Mouse (Mus musculus) thymus, postnatal 36 days (tissue): Measurements from ENCODE around the gene AL731706.2.
"Not testable (repeated sequence)": the region's sequence is repeated elsewhere in the genome, so short reads cannot be mapped to it uniquely, and the experiment has no call there.

ENCODE experiments used
- DNase-seq, 2 experiments: peaks; one replicate each; pipeline ENCODE4 v3.0.0; 2022; ENCODE audit warnings: mixed read lengths in 2 of 2

AL731706.2 gene

GRCm38 (mm10) chr2:136885579-136885978 is at the start of gene AL731706.2:
TSS of gene AL731706.2 (minus strand) at chr2:136885679.
- no peak for DNase-seq

GRCm38 (mm10) chr2:136921003-136921408 is 35.5 kb upstream of the AL731706.2 start:
- DNase-seq, result no peak

DNA sequence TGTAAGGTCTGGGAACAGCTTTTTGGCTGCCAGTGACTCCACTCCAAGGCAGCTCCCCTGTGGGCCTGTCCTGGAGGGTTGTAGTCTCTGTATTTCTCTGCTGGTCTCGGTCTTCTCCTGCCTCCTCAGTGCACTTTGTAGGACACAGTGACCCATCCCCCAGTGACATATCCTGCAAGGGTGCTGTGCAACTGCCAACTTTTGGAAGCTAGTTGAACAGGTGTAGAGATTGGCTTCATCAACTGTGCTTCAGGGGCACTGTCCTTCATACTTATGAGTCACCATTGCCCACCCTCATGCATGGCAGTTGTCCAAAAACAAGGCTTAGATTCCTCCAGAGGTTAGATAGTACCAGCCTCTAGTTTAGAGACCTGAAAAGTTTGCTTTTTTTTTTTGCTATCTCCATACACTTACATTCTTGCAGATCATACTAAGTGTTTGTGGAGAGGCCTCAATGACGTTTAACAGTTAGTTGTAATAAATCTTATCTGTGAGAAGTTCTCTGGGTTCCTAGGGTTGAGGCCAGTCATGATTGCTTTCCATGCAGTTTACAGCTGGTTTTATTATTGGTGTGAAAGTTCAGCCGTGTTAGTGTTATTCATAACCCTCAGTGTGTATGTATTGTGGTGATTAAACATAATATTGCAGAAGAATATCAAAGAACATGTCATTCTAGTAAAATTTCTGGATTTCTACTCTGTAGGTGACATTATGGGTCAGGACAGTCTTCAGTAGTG is 34.9 kb upstream of the AL731706.2 start:
- no peak for DNase-seq

- DNase-seq, result no peak
Observed at GRCm38 (mm10) chr2:136919433-136919832, 34.0 kb upstream of the AL731706.2 start.

DNA sequence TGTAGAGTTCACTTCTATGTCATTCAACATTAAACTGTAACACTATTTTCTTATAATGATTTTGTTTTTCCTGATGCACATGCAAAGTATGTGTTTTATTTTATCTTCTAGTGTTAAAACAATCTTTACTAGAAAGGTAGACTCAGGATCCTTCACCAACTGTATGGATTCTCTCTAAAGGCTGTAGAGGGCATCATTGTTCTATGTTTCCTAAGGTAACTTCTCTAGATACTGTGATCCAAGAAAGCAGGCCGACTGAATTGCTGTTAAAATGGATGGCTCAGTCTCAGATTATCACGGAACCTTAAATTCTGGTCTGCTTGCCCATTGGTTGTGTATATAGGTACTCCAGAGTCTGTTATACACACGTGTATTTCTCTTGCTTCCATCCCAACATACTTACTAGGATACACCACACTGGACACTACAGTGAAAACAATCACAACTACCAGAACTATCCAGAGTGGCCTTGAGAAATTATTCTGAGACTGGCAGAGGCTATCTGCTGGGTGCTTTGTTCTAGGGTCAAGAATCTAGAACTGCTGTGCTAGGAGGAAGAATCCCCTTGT is 28.9 kb upstream of the AL731706.2 start:
- DNase-seq, result no peak

DNA sequence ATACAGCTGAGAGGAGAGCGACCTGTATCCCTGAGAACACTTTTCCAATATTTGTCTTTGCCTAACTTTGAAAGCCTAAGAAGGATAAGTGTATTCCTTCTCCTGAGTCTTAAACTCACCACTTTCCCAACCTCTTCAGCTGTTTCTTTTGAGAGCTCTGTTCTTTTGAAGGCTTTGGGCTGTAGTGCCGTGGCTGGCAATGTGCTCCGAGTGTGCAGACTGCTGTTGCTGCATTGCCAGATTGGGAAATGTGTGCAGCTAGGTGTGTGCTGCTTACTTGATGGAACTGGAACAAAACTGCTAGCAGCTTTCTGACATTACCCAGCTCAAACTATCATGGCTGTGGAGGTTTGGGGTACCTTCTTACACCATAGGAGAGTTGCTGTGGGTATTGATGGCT is 27.5 kb upstream of the AL731706.2 start:
- no peak for DNase-seq

GRCm38 (mm10) chr2:136911958-136912411 is 26.5 kb upstream of the AL731706.2 start:
- DNase-seq, result no peak

GRCm38 (mm10) chr2:136909298-136909697 is 23.8 kb upstream of the AL731706.2 start:
- DNase-seq, result no peak

DNA sequence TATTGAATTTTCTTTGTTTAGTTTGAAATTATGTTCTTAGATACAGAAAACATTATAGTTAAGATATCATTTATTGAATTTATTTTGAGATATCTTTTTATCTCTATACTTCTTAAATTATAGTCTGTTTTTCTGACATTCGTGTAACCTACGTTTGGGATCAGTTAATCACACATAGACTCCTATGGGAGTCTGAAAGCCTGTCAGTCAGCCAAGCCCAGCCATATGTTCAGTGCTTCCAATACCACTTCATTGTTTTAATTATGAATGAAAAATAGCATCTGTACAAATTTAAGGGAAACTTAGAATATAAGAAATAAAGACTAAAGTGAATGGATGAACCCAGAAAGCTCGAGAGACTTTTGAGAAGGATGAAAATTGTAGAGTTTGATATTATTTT is 23.1 kb upstream of the AL731706.2 start:
- DNase-seq, result no peak

GRCm38 (mm10) chr2:136896131-136896530 is 10.7 kb upstream of the AL731706.2 start:
- no peak for DNase-seq

DNA sequence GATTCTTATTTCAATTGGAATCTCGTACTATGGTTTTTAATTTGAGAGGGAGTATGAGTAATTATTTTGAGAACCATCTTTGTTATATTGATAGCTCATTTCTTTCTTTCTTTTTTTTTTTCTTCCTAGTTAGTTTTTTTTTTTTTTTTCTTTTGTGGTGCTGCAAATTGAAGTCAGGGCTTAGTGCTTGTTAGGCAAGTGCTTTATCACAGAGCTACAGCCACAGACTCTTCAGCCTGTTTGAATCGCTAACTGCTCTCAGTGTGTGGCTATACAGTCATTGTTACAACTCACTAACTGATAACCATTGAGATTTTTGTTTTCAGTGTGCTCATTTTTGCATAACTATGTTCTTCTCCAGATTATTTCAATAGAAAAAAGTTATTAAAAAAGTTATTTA is 9.0 kb upstream of the AL731706.2 start:
- DNase-seq, result no peak

DNA sequence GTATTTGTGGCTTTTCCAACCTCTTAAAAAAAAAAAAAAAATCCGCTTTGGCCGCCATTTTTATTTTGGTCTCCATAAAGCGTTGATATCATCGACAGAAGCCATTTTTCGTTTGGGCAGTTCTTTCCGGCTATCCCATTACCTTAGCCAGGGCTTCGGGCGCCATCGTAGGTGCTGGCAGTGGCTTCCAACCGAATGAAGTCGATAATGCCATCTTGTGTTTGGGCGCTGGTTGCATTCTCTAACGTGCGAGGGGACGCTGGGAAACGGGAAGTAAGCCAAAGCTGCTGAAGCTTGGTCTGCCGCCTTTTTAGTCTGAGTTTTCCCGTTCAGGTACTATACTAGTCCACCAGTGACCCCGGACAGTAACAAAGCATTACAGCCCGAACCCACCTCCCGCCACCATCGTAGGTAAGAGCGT is 6.5 kb upstream of the AL731706.2 start:
- peak; percentile 91 to 94 for DNase-seq

DNA sequence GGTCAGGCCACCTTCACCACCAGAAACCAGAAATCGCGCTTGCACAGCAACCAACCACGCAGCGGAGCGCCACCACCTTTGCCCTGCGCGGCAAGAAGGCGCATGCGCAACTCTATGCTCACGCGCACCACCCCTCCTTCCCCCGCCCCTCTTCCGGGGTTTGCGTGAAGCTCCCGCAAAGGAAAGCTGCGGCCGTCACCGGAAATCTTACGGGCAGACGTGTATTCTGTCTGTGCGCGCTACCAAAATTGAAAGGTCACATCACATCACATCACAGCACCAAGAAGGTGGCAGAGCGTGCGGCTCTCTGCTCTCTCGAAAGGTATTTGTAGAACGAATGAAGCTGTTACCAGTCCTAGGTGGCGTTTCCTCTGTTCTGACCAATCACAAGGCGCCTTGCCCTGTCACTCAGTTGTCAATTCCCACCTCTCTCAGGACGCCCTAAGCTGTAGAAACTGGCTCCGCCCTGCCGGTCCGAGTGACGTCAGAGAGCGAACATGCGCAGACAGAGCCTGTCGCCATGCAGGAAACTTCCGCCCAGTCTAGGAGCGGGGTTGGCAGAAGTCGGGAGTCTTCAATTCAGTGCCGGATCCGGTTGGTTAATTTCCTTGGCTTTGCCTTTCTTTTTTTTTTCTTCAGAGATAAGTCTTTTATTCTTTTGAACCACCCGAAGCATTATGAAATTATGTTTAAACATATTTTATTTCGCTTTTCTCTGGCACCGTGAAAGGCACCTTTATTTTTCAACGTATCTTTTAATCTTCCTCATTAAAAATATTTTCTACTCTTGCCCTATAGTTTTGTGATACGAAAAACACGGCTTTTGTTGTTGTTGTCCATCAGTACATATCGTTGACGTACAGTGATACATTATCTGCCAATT is 5.8 kb upstream of the AL731706.2 start, which contains the start of the genes Slx4ip, AL731706.1 and Mkks:
Slx4ip (plus strand) TSS at position 151 of the 883 bp plus-strand sequence.
AL731706.1 (minus strand) TSS at position 322 of the 883 bp plus-strand sequence.
Mkks (minus strand) TSS at position 322 of the 883 bp plus-strand sequence.
- DNase-seq, result peak; percentile 99

DNA sequence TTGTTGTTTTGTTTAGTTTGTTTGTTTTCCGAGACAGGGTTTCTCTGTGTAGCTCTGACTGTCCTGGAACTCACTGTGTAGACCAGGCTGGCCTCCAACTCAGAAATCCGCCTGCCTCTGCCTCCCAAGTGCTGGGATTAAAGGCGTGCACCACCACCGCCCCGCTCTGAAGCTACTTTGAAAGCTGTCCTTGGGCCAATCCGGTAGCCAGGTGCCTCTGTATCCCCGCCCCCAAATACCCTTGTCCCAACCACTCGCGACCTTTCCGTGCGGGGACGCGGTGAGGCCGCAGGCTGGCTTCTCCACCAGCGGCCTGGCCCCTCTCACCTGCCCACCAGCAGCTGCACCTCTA is 5.2 kb upstream of the AL731706.2 start:
- DNase-seq, result not testable (repeated sequence)

- peak in 1 of 2 experiments; percentile 9 for DNase-seq
Observed at GRCm38 (mm10) chr2:136886846-136887245, 1.4 kb upstream of the AL731706.2 start.

GRCm38 (mm10) chr2:136854543-136855388 is 30.7 kb downstream of the AL731706.2 start:
- no peak for DNase-seq

DNA sequence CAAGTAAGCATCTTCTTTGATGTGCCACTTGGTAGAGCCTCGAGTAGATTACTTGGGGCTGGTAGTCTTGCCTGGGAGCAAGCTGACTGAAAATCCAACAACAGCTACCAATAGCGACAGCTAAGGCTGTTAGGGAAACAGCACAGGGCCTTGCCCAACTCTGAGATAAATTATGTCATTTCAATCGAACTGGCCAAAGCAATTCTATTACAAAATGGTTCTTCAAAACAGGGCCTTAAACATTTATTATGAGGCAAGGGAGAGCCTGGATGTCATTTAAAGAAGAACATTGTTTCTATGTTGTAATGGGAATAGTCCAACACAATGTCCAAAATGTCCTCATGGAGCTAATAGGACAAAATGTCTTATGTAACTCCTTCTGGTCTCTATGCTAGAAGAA is 35.1 kb downstream of the AL731706.2 start:
- DNase-seq, result no peak

DNA sequence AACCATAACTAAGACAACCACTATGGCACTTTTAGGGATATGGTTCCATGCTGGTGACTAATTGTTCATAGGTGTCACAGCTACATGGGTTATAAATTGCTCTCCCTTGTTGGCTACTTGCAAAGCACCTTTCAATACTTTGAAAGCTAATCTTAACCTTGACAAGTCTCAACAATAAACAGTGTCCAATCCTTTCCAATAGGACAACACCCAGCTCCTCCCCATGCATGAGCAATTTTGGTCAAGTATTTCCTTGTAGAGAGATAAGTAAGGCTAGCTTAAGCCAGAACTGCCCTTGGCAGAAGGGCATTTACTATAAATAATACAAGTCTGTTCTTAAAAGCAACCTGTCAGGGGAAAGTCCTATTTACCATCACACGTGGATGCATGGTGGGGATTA is 47.5 kb downstream of the AL731706.2 start:
- no peak for DNase-seq

- no peak for DNase-seq
Observed at GRCm38 (mm10) chr2:136835882-136836281, 49.6 kb downstream of the AL731706.2 start.
